Mouse (Mus musculus) midbrain, embryonic 16.5 days (tissue): Measurements from ENCODE around the gene Fam229a. TPM values are rescaled to one million over a fixed set of nuclear protein-coding genes. Genes with fewer than 3 reads are reported as not detected.

Experiments
- ATAC-seq: fragments of 200-750 bp; cut with Nextera tagmentation; 2 replicates; pipeline ENCODE4 v1.8.0; 2017; ENCODE audit warnings: moderate TSS enrichment
- H3K27ac ChIP-seq: fragments of 300-500 bp; sonication (generic); 2 replicates; pipeline ENCODE4 v1.5.1; 2014; ENCODE audit warnings: mild to moderate bottlenecking, low read length, mixed read lengths
- H3K27me3 ChIP-seq: fragments of 300-500 bp; sonication (generic); 2 replicates; pipeline ENCODE4 v1.6.1; 2014; ENCODE audit warnings: low read depth, low read length, mixed read lengths; ENCODE audit not compliant: control insufficient read depth, insufficient read depth
- H3K36me3 ChIP-seq: fragments of 300-500 bp; sonication (generic); 2 replicates; pipeline ENCODE4 v1.6.1; 2014; ENCODE audit warnings: mild to moderate bottlenecking, low read length, moderate library complexity, mixed read lengths; ENCODE audit not compliant: control insufficient read depth, insufficient read depth
- H3K4me1 ChIP-seq: fragments of 300-500 bp; sonication (generic); 2 replicates; pipeline ENCODE4 v1.6.1; 2014; ENCODE audit warnings: mild to moderate bottlenecking, low read length, mixed read lengths; ENCODE audit not compliant: control insufficient read depth, insufficient read depth
- H3K4me2 ChIP-seq: fragments of 300-500 bp; sonication (generic); 2 replicates; pipeline ENCODE4 v1.6.1; 2014; ENCODE audit warnings: mild to moderate bottlenecking, low read length, mixed read lengths
- H3K4me3 ChIP-seq: fragments of 300-500 bp; sonication (generic); 2 replicates; pipeline ENCODE4 v1.5.1; 2014; ENCODE audit warnings: low read depth, mild to moderate bottlenecking, low read length, moderate library complexity, mixed read lengths
- H3K9ac ChIP-seq: fragments of 300-500 bp; sonication (generic); 2 replicates; pipeline ENCODE4 v1.6.1; 2014; ENCODE audit warnings: low read depth, low read length, mixed read lengths
- H3K9me3 ChIP-seq: fragments of 300-500 bp; sonication (generic); replicated peaks from 2 replicates; pipeline ENCODE4 v1.6.1; 2014; ENCODE audit warnings: mild to moderate bottlenecking, low read length, mixed read lengths; ENCODE audit not compliant: control insufficient read depth, poor library complexity, severe bottlenecking
- WGBS: fragments of 180-500 bp; shearing (Covaris S2); extraction: QIAGEN DNeasy Blood & Tissue Kit; methylation state at CpG from one replicate; pipeline ENCODE4 v1.1.7; 2014; 5-methylcytosine and 5-hydroxymethylcytosine counted together
- polyA plus RNA-seq: library from polyadenylated mRNA; unstranded; fragments of >200 nt; fragmentation: Nextera tagmentation; extraction: Ambion mirVana; gene quantifications from 2 replicates; pipeline ENCODE4 v1.2.1, GENCODE M21; 2015

Gene Fam229a
- 0.56 and 0.94 TPM in 2 replicates for polyA plus RNA-seq

DNA sequence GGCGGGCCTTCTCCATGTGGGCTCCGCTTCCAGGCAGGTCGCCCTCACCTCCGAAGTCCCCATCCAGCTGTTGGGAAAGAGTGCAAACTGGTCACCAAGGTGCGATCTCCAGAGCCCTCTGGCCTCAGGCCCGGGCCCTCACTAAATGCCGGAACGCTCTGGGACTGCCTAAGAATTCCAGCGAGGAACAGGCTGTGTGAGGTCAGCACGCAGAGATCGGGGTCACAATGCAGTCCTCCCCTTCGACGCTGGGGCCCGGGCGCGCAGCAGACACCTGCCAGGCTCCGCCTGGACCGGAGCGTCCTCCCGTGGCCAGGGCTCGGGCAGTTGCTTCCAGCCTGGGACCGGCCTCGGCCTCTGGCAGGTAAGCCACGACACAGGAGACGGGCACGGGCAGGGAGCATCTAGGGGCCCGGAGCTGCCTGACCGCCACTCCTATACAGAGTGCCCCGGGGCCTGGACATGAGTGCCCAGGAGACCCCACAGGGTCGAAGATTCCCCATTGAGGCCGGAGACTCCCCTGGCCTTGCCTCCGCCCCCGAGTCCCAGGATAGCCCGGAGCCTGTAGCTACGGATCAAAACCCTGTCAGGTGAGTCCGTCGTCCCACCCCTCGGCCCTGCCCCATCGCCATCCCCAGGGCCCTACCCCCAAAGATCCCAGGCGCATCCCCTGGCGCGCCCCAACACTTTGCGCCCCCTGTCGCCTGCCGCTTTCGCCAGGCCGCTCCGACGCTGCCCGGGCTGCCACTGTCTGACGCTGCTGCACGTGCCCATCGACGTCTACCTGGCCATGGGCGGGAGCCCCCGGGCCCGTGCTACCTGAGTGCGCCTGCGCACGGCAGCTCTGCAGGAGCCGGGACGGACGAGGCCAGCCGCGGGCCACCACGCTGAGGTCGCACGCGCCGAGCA, at the start of gene Fam229a, which contains the start of gene Tssk3:
TSS of gene Fam229a (plus strand) at position 219 of the 909 bp plus-strand sequence.
TSS of gene Tssk3 (minus strand) at position 51 of the 909 bp plus-strand sequence.
- 3% methylated on average over 69 of the region's 70 CpGs for WGBS
- Histone ChIP-seq H3K4me3 (peak within 1 kb of the TSS; percentile 37), H3K27ac (no peak within 1 kb of the TSS), H3K4me1 (peaks cover 10% of the 10 kb centered on the region), H3K4me2 (peak within 1 kb of the TSS; percentile 64), H3K9me3 (no peaks in the 10 kb centered on the region), H3K36me3 (peaks cover 24% of the 10 kb centered on the region), H3K9ac (peak within 1 kb of the TSS; percentile 55), H3K27me3 (peaks cover 9% of the 10 kb centered on the region)
- ATAC-seq: peak; percentile 23; the same call in 1 of the 2 replicates

DNA sequence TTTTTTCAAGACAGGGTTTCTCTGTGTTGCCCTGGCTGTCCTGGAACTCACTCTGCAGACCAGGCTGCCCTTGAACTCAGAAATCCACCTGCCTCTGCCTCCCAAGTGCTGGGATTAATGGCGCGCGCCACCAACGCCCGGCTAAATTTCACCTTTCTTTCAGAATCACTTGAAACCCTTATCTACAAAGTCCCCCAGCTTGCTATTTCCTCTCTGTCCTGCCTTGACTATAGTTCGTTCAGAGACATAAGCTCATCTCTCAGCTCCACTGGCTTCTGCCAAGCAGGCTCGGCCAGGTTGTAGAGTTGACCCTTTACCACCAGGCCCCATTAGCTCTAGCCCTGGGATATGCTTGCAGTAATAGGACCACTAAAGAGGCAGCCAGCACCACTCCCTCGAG, 43.6 kb upstream of the Fam229a start:
- H3K9me3 ChIP-seq: no peaks in the 10 kb centered on the region
- H3K4me2 ChIP-seq: no peak overlapping the region
- peaks cover 3% of the 10 kb centered on the region; the same call in 1 of the 2 replicates for H3K27me3 ChIP-seq
- no peak overlapping the region for H3K9ac ChIP-seq
- no peaks in the 10 kb centered on the region for H3K36me3 ChIP-seq
- H3K27ac ChIP-seq: no peak overlapping the region
- no peak for ATAC-seq
- H3K4me1 ChIP-seq: no peaks in the 10 kb centered on the region
- WGBS: 85% methylated on average over 8 of the region's 8 CpGs
- no peak overlapping the region for H3K4me3 ChIP-seq

DNA sequence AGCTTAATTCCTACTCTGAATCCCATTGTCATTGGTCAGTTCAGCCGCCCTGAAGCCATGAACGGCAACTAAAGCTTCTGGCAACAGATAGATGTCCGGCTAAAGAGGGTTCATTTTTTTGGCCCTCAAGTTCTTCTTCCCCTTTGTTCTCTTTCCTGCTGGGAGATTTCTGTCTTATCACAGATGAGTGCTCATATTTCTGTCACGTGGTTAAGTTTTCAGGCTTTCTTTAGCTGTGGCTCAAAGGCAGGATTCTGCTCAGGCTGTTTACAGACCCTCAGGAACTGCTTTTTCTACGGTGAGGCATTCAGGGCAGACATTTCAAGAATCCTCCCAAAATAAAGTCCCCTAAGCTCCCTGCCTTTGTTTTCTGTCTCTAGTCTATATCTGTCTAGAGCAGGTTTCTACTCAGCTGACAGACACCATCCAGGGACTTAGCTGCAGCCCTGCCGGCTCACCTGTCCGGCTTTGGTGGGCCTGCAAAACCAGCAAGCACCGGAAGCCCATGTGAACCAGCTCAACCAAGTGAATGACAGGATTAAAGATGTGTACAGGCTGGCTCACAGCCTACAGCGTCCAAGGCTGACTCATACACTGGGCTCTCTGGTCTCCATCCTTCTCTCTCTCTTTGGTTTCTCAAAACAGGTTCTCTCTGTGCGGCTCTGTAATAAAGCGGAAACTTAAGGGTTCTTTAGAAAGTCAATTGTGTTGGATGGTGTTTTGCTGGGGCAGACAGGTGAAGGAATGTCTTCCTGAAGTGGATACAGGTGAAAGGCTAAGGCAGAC, 43.0 kb upstream of the Fam229a start:
- WGBS: 76% methylated on average over 11 of the region's 11 CpGs
- no peaks in the 10 kb centered on the region for H3K4me1 ChIP-seq
- H3K27ac ChIP-seq: no peak overlapping the region
- H3K4me3 ChIP-seq: no peak overlapping the region
- H3K27me3 ChIP-seq: no peaks in the 10 kb centered on the region
- H3K36me3 ChIP-seq: no peaks in the 10 kb centered on the region
- no peak overlapping the region for H3K9ac ChIP-seq
- no peak for ATAC-seq
- no peak overlapping the region for H3K4me2 ChIP-seq
- H3K9me3 ChIP-seq: no peaks in the 10 kb centered on the region

DNA sequence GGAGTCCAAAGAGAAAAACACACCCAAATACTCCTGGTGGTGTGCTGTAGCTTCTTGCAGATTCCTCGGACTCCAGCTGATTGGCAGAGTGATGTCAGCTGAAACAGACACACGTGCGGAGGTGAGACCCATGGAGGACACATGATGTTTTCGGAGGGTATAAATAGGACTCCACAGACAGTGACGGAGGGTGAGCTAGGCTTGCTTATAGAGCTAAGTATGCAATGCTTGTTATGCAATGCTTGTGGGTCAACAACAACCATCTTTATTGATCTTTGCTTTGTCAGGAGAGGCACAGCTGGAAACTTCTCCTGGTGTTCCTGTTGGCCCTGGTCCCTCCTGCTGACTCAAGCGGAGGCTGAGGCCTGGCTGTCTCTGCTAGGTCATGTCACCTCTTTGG, 42.3 kb upstream of the Fam229a start:
- Histone ChIP-seq H3K4me3 (no peak overlapping the region), H3K9me3 (no peaks in the 10 kb centered on the region), H3K4me1 (no peaks in the 10 kb centered on the region), H3K4me2 (no peak overlapping the region), H3K9ac (no peak overlapping the region), H3K27ac (no peak overlapping the region), H3K27me3 (no peaks in the 10 kb centered on the region), H3K36me3 (no peaks in the 10 kb centered on the region)
- ATAC-seq: no peak
- 83% methylated on average over 6 of the region's 6 CpGs for WGBS

DNA sequence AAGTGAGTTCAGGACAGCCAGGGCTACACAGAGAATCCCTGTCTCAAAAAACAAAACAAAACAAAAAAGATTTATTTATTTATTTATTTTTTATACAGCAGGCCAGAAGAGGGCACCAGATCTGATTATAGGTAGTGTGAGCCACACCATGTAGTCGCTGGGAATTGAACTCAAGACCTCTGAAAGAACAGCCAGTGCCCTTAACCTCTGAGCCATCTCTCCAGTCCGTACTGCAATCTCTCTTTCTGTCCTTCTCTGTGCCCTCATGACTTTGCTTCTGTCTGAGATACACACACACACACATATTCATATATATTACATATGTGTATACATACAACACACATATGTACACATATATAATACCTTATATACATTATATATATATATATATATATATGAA, 40.1 kb upstream of the Fam229a start:
- H3K9me3 ChIP-seq: no peaks in the 10 kb centered on the region
- H3K36me3 ChIP-seq: no peaks in the 10 kb centered on the region
- H3K4me3 ChIP-seq: no peak overlapping the region
- no peak overlapping the region for H3K9ac ChIP-seq
- no peak for ATAC-seq
- 86% methylated on average over 2 of the region's 2 CpGs for WGBS
- no peak overlapping the region for H3K4me2 ChIP-seq
- H3K27me3 ChIP-seq: no peaks in the 10 kb centered on the region
- no peaks in the 10 kb centered on the region for H3K4me1 ChIP-seq
- no peak overlapping the region for H3K27ac ChIP-seq

DNA sequence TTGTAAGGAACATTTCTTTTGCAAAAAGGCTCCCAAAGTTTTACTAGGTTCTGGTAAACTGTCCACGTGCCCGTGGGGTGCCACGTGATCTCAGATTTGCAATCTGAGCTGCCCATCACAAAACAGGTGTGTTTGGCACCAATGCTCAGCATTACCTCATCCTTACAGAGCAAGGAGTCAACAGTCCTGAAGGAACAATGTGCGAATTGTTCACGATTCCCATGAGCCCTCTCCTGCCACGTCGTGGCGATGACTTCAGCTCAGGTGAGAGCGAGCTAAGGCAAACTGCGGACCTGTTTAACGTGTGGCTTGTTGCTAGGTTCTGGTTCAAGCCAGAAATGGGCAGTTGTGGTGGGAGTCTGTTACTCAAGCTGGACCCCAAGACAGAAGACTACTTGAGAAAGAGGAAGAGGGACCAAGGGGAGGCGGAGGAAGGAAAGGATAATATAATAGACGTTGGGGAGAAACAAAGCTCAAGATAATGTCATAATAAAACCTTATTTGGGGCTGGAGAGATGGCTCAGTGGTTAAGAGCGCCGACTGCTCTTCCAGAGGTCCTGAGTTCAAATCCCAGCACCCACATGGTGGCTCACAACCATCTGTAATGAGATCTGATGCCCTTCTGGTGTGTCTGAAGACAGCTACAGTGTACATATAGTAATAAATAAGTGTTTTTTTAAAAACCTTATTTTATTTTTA, 39.4 kb upstream of the Fam229a start:
- Histone ChIP-seq H3K9ac (no peak overlapping the region), H3K9me3 (no peaks in the 10 kb centered on the region), H3K27ac (no peak overlapping the region), H3K4me1 (no peaks in the 10 kb centered on the region), H3K4me3 (no peak overlapping the region), H3K36me3 (no peaks in the 10 kb centered on the region), H3K27me3 (no peaks in the 10 kb centered on the region), H3K4me2 (no peak overlapping the region)
- ATAC-seq: no peak
- WGBS: 88% methylated on average over 15 of the region's 15 CpGs

DNA sequence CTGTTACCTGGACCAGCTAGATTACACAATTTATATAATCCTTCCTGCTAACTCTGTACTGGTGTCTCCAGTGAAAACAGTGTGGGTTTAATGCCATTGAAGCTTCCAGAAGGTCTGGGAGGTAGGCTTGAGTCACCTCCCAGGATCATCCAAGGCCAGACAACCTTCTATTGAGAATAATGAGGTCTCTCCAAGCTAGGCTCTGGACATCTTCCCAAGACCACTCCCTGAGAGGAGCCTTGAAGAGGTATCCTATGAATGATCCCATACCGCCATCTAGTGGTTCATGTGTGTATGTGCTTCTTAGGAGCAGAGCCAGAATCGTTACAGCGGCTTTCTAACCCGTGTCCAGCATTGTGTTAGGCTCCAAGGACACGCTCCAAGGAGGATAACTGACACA, 35.7 kb upstream of the Fam229a start:
- Histone ChIP-seq H3K36me3 (no peaks in the 10 kb centered on the region), H3K4me1 (no peaks in the 10 kb centered on the region), H3K4me3 (no peak overlapping the region), H3K27ac (no peak overlapping the region), H3K9me3 (no peaks in the 10 kb centered on the region), H3K9ac (no peak overlapping the region), H3K4me2 (no peak overlapping the region), H3K27me3 (no peaks in the 10 kb centered on the region)
- WGBS: 2% methylated on average over 5 of the region's 5 CpGs
- ATAC-seq: peak; percentile 80

DNA sequence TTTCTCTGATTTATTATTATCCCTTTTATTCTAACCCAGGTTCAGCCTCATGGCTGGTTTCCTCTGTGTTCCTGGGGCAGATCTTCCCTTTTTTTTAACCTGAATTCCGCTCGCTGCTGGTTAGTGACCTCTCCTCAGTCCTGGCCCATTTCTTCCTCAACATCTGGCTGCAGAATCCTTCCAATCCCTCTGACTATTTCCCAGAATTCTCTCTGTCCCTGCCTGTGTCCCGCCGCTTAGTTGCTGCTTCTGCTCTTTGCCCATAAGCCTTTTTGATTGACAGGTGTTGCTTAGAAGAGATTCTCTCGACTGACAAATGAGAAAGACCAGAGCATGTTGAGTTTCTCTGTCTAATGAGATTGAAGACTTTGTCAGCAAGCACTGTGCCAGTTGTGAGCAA, 34.9 kb upstream of the Fam229a start:
- Histone ChIP-seq H3K4me1 (no peaks in the 10 kb centered on the region), H3K36me3 (no peaks in the 10 kb centered on the region), H3K4me2 (no peak overlapping the region), H3K27ac (no peak overlapping the region), H3K9me3 (no peaks in the 10 kb centered on the region), H3K27me3 (no peaks in the 10 kb centered on the region), H3K9ac (no peak overlapping the region), H3K4me3 (no peak overlapping the region)
- WGBS: 35% methylated on average over 5 of the region's 5 CpGs
- ATAC-seq: no peak
